Mouse (Mus musculus) ES-E14 (cell line): ENCODE results near the gene Akap2. TPM values are rescaled to one million over a fixed set of nuclear protein-coding genes. Genes with fewer than 3 reads are reported as not detected.

Source experiments
- DNase-seq: peaks from one replicate; pipeline ENCODE4 v3.0.0-alpha.2; 2013; ENCODE audit warnings: low read depth, low spot score
- H3K27ac ChIP-seq: 2 replicates; pipeline ENCODE4 v1.5.1; 2012; ENCODE audit warnings: low read depth, mild to moderate bottlenecking, low read length, moderate library complexity, mixed read lengths; ENCODE audit not compliant: poor library complexity, insufficient read depth, severe bottlenecking
- H3K36me3 ChIP-seq: 2 replicates; pipeline ENCODE4 v1.6.1; 2012; ENCODE audit warnings: mild to moderate bottlenecking, low read length, moderate library complexity, mixed read lengths; ENCODE audit not compliant: control insufficient read depth, poor library complexity, insufficient read depth, severe bottlenecking
- H3K4me1 ChIP-seq, 2 experiments: fragments of 150-350 bp in 1 of 2; sonication (generic) in 1 of 2; 2 replicates each; pipeline ENCODE4 v1.6.1; 2012; ENCODE audit warnings: low read length in 2 of 2, mild to moderate bottlenecking in 1 of 2, mixed read lengths in 1 of 2; ENCODE audit not compliant: control insufficient read depth in 2 of 2, insufficient read depth in 2 of 2, poor library complexity in 1 of 2
- H3K4me3 ChIP-seq, 2 experiments: fragments of 150-350 bp in 1 of 2; sonication (generic) in 1 of 2; 2 replicates each; pipeline ENCODE4 v1.5.1; 2012; ENCODE audit warnings: low read length in 2 of 2, low read depth in 1 of 2, mild to moderate bottlenecking in 1 of 2, mixed read lengths in 1 of 2; ENCODE audit not compliant: insufficient read depth in 1 of 2, poor library complexity in 1 of 2, severe bottlenecking in 1 of 2
- H3K9ac ChIP-seq: 2 replicates; pipeline ENCODE4 v1.6.1; 2012; ENCODE audit warnings: low read depth, mild to moderate bottlenecking, low read length, mixed read lengths; ENCODE audit not compliant: poor library complexity, insufficient read depth, severe bottlenecking
- H3K9me3 ChIP-seq: fragments of 150-350 bp; sonication (generic); 2 replicates; pipeline ENCODE4 v1.6.1; 2012; ENCODE audit warnings: low read depth, mild to moderate bottlenecking, low read length; ENCODE audit not compliant: control insufficient read depth, insufficient read depth
- CHD2 ChIP-seq: IDR thresholded peaks from 2 replicates; pipeline ENCODE4 v1.6.1; 2014; ENCODE audit warnings: mild to moderate bottlenecking, low read depth, low read length, inconsistent platforms
- HCFC1 ChIP-seq: IDR thresholded peaks from 2 replicates; pipeline ENCODE4 v1.6.1; 2012; ENCODE audit warnings: low read length, inconsistent platforms, borderline replicate concordance; ENCODE audit not compliant: insufficient read depth
- MAFK ChIP-seq: IDR thresholded peaks from 2 replicates; pipeline ENCODE4 v1.6.1; 2014; ENCODE audit warnings: mild to moderate bottlenecking, low read depth, low read length, inconsistent platforms; ENCODE audit not compliant: insufficient read depth
- ZC3H11A ChIP-seq: IDR thresholded peaks from 2 replicates; pipeline ENCODE4 v1.6.1; 2012; ENCODE audit warnings: low read depth, mild to moderate bottlenecking, inconsistent platforms, low read length, borderline replicate concordance
- ZNF384 ChIP-seq: IDR thresholded peaks from 2 replicates; pipeline ENCODE4 v1.6.1; 2012; ENCODE audit warnings: low read depth, low read length, inconsistent platforms
- in situ Hi-C, 2 experiments: fragments of 600-800 bp; cut with MboI; formaldehyde crosslinking; loops; one replicate each; pipeline ENCODE4 v1.15.1; 2025; ENCODE audit warnings: low sequenced_read_pairs in 2 of 2, inconsistent platforms in 1 of 2; ENCODE audit not compliant: unreplicated experiment in 2 of 2
- total RNA-seq: library from RNA; depleted of rRNA; stranded (reverse); fragments of 300-350 nt; gene quantifications from 2 replicates; pipeline ENCODE4 v1.2.3, GENCODE M21; 2012

The Akap2 gene
- total RNA-seq, 1 experiment = 35.7 TPM

- H3K4me1 ChIP-seq = peaks cover 10 to 12% of the 10 kb centered on the region in 2 experiments
- TF ChIP-seq CHD2 (peak; percentile 89; the same call in 1 of the 2 replicates), MAFK (no peak)
- in situ Hi-C loops = no loop called here
- H3K36me3 ChIP-seq = no peaks in the 10 kb centered on the region
- DNase-seq = no peak
- no peak overlapping the region for H3K4me3 ChIP-seq
- no peak overlapping the region for H3K9ac ChIP-seq
- no peak overlapping the region for H3K27ac ChIP-seq
- H3K9me3 ChIP-seq = no peaks in the 10 kb centered on the region
These were observed 35.9 kb upstream of the Akap2 start for GRCm38 (mm10) chr4:57681511-57681910.

- H3K36me3 ChIP-seq = no peaks in the 10 kb centered on the region
- H3K9me3 ChIP-seq = no peaks in the 10 kb centered on the region
- H3K27ac ChIP-seq = no peak overlapping the region
- in situ Hi-C loops = no loop called here
- DNase-seq = no peak
- TF ChIP-seq CHD2 = no peak
- TF ChIP-seq ZNF384 = no peak
- TF ChIP-seq HCFC1 = no peak
- TF ChIP-seq MAFK = no peak
- TF ChIP-seq ZC3H11A = no peak
- no peak overlapping the region for H3K4me3 ChIP-seq
- no peak overlapping the region for H3K9ac ChIP-seq
- H3K4me1 ChIP-seq = peaks cover 13% of the 10 kb centered on the region in 2 experiments
These were observed 35.1 kb upstream of the Akap2 start for GRCm38 (mm10) chr4:57682341-57682740.

GRCm38 (mm10) chr4:57682944-57683343, 34.5 kb upstream of the Akap2 start:
- H3K9ac ChIP-seq = no peak overlapping the region
- no peaks in the 10 kb centered on the region for H3K9me3 ChIP-seq
- H3K4me3 ChIP-seq = no peak overlapping the region
- in situ Hi-C loops = no loop called here
- H3K4me1 ChIP-seq = peaks cover 13 to 17% of the 10 kb centered on the region in 2 experiments
- DNase-seq = no peak
- TF ChIP-seq MAFK (no peak), HCFC1 (no peak), CHD2 (no peak), ZC3H11A (no peak), ZNF384 (no peak)
- no peak overlapping the region for H3K27ac ChIP-seq
- H3K36me3 ChIP-seq = no peaks in the 10 kb centered on the region

GRCm38 (mm10) chr4:57684676-57685215, 32.7 kb upstream of the Akap2 start:
- peaks cover 23 to 29% of the 10 kb centered on the region in 2 experiments for H3K4me1 ChIP-seq
- H3K9ac ChIP-seq = no peak overlapping the region
- in situ Hi-C loops = no loop called here
- H3K27ac ChIP-seq = no peak overlapping the region
- no peaks in the 10 kb centered on the region for H3K9me3 ChIP-seq
- H3K4me3 ChIP-seq = no peak overlapping the region
- DNase-seq = no peak
- H3K36me3 ChIP-seq = no peaks in the 10 kb centered on the region
- TF ChIP-seq MAFK (no peak), HCFC1 (no peak), ZC3H11A (no peak), CHD2 (no peak), ZNF384 (no peak)

- Histone ChIP-seq H3K27ac (peak overlapping the region; percentile 45; the same call in 1 of the 2 replicates), H3K36me3 (no peaks in the 10 kb centered on the region), H3K9ac (no peak overlapping the region; the same call in 1 of the 2 replicates), H3K9me3 (no peaks in the 10 kb centered on the region), H3K4me1 (peaks cover 27 to 37% of the 10 kb centered on the region in 2 experiments), H3K4me3 (no peak overlapping the region; a peak in 1 of 4 replicates)
- TF ChIP-seq MAFK (no peak), CHD2 (no peak), ZNF384 (no peak), HCFC1 (no peak), ZC3H11A (no peak)
- in situ Hi-C loops = no loop called here
- no peak for DNase-seq
These were observed 30.7 kb upstream of the Akap2 start for GRCm38 (mm10) chr4:57686736-57687135.
